Comparison of ENCODE assay signal across 9 mouse cellular contexts in the genomic region with DNA sequence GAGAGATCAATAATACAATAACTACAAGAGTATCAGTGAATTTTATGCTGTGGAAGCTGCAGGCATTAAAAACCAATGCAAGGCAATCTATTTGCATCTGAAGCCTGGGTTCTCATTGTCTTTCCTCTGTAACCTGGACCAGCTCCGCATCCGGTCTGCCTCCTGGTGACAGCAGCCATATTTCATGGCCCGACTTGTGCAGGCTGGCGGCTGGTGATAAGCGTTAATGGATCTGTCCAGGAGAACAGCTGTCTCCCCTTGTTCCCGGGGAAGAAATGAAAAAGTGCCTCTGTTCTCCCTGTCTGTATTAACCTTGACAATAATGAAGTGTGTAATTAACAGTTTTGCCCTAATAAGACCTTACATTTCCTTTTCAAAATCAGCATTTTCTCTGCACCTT.
A peak's percentile ranks its signal among the peaks of the same experiment; 100 is the strongest.
DNase-seq lines count a peak whose midpoint lies in the region; ATAC-seq lines count a peak whose summit lies in the region.
"Had no signal": no experiment of that assay in that cellular context is flagged by ENCODE, and none has a peak within 500 bp of the region (broad histone marks: within the 10 kb centered on the region; RNA-seq: fewer than 3 reads in every experiment).

No protein-coding gene starts in this region.

- H3K27ac ChIP-seq in hindbrain, embryonic 11.5 days (ENCODE audit: low read depth, low read length), result peak overlapping the region; percentile 65

- no peaks in the 10 kb centered on the region for H3K4me1 ChIP-seq in hindbrain, embryonic 11.5 days (replicated peaks; ENCODE audit: control insufficient read depth, insufficient read depth, low read length)

- 31% methylated on average over 6 of the region's 6 CpGs for WGBS in hindbrain, embryonic 11.5 days

- H3K9ac ChIP-seq in hindbrain, embryonic 11.5 days (ENCODE audit: low read depth, low read length), result no peak overlapping the region

- H3K4me3 ChIP-seq in hindbrain, embryonic 11.5 days (ENCODE audit: low read depth, low read length), result no peak overlapping the region
- H3K4me3 ChIP-seq: megakaryocyte, embryonic 14.5 days had no signal

- DNase-seq in left cerebral cortex, postnatal 4 days, result peak; percentile 20
- DNase-seq in left cerebral cortex, adult 8-10 months (ENCODE audit: low spot score in 2 of 2), result no peak
- peak; percentile 53 for DNase-seq in hindbrain, embryonic 11.5 days (ENCODE audit: low spot score)
- DNase-seq in kidney, postnatal 4 days, result peak; percentile 55 to 63
- DNase-seq in neural tube, embryonic 10.5 days (ENCODE audit: extremely low spot score, low spot score), result peak; percentile 37
- no peak for DNase-seq in gastrocnemius, postnatal 36 days
- no peak for DNase-seq in right cerebral cortex, adult 18-20 months
- no peak for DNase-seq in left cerebral cortex, adult 11 months (ENCODE audit: low spot score)

- H3K4me2 ChIP-seq in hindbrain, embryonic 11.5 days (replicated peaks; ENCODE audit: low read depth, low read length), result no peak overlapping the region

- no peaks in the 10 kb centered on the region for H3K27me3 ChIP-seq in hindbrain, embryonic 11.5 days (ENCODE audit: control insufficient read depth, insufficient read depth, low read length)
- H3K27me3 ChIP-seq: megakaryocyte, embryonic 14.5 days had no signal

- intact Hi-C loops in left cerebral cortex, postnatal 4 days (cut with DNase I), result no loop called here
- intact Hi-C loops in gastrocnemius, postnatal 36 days (cut with DNase I), result no loop called here

- peak; percentile 85 for ATAC-seq in hindbrain, embryonic 11.5 days (ENCODE audit: low FRiP score)

- no peaks in the 10 kb centered on the region for H3K9me3 ChIP-seq in hindbrain, embryonic 11.5 days (ENCODE audit: control insufficient read depth, low read length)
- H3K9me3 ChIP-seq: megakaryocyte, embryonic 14.5 days had no signal

- H3K36me3 ChIP-seq in hindbrain, embryonic 11.5 days (ENCODE audit: control insufficient read depth, insufficient read depth, low read length), result no peaks in the 10 kb centered on the region

Comparison
In these comparisons a context has a peak if more than half of its experiments do, and no peak if none do; other contexts are left out.
1. DNase-seq: peak in left cerebral cortex, postnatal 4 days (single experiment), hindbrain, embryonic 11.5 days (single experiment), kidney, postnatal 4 days (2 of 2) and neural tube, embryonic 10.5 days (single experiment); none in left cerebral cortex, adult 8-10 months (0 of 2), gastrocnemius, postnatal 36 days (0 of 2), right cerebral cortex, adult 18-20 months (single experiment) and left cerebral cortex, adult 11 months (single experiment).